Mouse (Mus musculus) activated CD4-positive, CD25-positive, alpha-beta regulatory T cell (primary cell): ENCODE results near the gene Lrrc59. TPM values are rescaled to one million over a fixed set of nuclear protein-coding genes. Genes with fewer than 3 reads are reported as not detected.

Experiments
- polyA plus RNA-seq, 2 experiments: library from polyadenylated mRNA; unstranded; fragments of 100-300 nt; shearing (Covaris generic); gene quantifications; one replicate each; pipeline ENCODE4 v1.2.1; 2017

Gene Lrrc59
- polyA plus RNA-seq, result 10 to 100 TPM; 65.7 to 80.1 TPM

DNA sequence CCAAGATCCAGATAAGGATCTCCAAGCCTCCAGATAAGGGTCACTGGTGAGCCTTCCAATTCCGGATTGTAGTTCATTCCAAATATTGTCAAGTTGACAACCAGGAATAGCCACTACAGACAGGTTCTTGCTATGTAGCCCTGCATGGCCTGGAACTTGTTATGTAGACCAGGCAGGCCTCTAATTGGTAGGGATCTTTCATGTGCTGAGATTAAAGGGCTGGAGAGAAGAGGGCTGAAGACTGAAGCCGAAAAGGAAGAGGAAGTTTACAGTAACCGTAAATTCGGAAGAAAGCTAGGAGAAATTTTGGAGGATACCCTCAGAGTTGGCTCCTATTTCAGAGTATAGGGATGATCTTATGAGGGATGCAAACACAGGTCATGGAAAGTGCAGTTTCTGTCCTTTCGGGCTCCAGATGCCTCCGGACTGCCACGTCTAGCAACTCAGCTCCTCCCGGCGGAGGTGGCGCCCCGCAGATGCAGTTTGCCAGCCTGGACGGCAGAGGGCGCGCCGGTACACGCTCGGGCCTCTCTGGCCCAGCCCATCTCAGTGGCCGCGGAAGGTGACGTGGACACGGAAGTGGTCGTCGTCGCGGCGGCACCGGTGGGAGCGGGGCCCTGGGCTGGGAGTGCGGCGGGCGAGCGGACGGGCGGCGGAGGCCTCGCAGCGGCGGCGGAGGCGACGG, at the start of gene Lrrc59:
Lrrc59 (plus strand) TSS at position 569 of the 685 bp plus-strand sequence.

DNA sequence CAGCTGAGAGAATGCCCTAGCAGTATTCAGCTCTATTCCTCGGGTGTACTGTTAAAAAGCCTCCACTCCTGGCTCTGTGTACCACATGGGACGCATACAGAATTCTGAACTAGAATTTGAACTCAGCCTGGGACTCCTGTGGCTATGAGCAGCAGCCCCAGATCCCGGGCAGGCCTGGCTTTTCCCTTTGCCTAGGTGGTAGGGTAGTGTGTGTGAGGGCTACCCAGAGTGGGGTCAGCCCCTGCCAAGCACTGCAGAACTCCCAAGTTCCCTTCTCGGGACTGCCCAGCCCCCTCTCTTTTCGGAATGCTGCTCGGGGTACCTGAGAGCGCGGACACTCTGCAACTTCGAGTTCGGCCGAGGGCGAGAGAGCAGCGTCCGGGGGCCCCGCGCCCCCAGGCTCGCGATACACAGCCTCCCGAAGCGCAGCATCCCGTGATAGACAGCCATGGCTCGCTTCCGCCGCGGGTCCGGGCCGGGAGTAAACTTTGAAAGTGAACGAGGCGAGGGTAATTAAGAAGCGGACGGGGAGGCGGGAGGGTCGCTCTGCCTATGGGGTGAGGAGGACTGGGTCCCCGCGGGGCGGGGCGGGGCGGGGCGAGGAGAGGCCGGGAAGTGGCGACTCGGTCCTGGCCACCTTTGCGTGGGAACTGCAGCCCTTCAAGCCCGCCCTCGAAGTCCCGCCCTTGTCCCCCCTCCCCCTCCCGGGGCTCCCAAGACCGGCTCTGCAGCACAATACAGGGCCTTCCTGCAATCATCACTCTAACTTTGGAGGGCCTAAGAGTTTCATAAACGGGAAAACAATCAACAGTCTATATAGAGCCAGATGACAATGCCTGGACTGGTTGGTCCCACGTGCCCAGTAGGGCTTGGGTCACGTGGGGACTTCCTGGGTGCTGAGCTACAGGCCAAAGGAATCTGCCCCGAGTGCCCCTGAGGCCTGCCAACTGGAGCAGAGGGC, 28.0 kb upstream of the Lrrc59 start, which contains the start of gene Acsf2:
Acsf2 (minus strand) TSS at position 551 of the 961 bp plus-strand sequence.

DNA sequence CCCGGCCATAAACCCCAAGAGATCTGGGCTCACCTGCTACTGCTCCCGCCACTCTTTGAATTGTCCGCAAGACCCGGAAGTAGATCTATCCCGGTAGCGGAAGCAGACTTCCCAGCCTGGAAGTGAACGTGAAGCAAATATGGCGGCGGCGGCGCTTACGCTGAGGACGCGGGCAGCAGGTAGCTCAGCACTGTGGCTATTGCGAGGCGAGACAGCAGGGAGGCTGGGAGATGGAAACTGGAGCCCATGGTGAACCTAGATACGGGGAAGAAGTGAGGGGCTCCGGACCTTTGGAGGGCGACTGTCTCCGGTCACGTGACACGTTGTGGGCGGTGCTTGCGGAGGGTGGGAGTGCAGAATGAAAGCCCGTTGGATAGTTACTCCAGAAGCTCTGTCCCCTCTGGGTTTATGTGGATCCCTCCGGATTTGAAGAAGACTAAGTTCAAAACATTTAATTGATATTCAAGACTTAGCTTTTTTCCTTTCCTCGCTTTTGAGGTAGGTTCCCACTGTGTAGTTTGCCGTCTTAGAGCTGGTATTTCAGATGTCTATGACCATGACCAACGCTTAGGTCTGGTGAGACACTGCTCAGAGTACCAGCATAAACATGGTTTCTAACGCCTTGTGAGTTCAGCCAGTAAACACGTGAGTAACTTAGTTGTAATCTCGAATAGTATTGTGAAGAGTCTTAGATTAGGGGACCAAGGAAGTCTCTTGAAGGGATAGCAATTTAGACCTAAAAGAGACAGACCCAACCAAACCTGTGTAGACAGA, 24.3 kb downstream of the Lrrc59 start, which contains the start of the genes Mrpl27 and Eme1:
Mrpl27 (plus strand) TSS at position 105 of the 774 bp plus-strand sequence.
Eme1 (minus strand) TSS at position 302 of the 774 bp plus-strand sequence.

DNA sequence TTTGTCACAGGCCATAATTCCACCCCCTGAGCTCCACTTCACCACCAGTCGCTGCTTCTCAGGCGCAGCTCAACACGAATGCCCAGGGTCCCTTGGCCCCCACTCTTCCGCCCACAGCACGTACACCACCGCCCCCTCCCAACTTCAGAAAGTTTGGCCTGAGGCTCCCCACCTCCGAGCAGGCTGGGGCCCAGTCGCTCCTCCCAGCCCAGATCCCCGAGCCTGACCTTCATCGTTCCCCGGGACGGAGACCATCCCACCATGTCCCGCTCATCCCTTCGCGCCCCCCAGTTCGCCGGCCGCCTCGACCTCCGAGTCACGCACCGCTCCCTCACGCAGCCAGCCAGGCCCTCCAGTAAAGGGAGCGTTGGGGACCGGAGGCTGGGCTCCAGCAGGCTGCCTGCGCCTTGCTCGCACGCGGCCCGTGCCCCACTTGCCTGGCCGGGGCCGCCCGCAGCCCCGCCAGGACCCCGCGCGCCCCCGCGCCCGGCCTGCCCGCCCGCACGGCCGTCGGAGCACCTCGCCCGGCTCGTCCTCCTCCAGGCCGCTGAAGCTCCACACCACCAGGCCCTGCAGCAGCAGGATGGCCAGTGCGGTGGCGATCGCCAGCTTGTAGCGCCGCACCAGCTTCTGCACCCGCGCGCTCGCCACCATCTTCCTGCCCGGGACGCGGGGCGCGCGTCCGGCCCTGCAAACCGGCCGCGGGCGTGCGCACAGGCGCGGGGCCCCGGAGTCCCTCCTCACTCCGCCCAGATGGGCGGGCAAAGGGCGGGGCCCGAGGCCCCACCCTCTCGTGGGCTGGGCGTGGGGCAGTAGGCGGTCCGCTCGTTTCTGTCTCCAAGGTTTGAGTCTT, 47.4 kb downstream of the Lrrc59 start, which contains the start of gene Xylt2:
Xylt2 (minus strand) TSS at position 762 of the 853 bp plus-strand sequence.

Other genes with a start within 250 kb of the Lrrc59 start
- gene Abcc3, start 236.8 kb upstream of the Lrrc59 start, polyA plus RNA-seq, result 1 to 10 TPM; 1.2 to 4.6 TPM
- gene Cacna1g, start 155.6 kb upstream of the Lrrc59 start, polyA plus RNA-seq, result under 1 TPM; 0.15 to 0.72 TPM
- not detected for gene Spata20, start 143.6 kb upstream of the Lrrc59 start, polyA plus RNA-seq
- gene Epn3, start 129.8 kb upstream of the Lrrc59 start, polyA plus RNA-seq, result not detected
- gene Mycbpap, start 108.0 kb upstream of the Lrrc59 start, polyA plus RNA-seq, result not detected
- gene Rsad1, start 80.5 kb upstream of the Lrrc59 start, polyA plus RNA-seq, result 1 to 10 TPM; 1.7 TPM
- gene Chad, start 64.7 kb upstream of the Lrrc59 start, polyA plus RNA-seq, result under 1 TPM; 0.13 to 0.50 TPM
- gene Acsf2, start 27.9 kb upstream of the Lrrc59 start, polyA plus RNA-seq, result 1 to 10 TPM; 4.9 to 8.5 TPM
- 100 to 1,000 TPM in 1 of 2 experiments, 10 to 100 TPM in 1; 74.4 to 106 TPM for gene Mrpl27, start 24.0 kb downstream of the Lrrc59 start, polyA plus RNA-seq
- gene Eme1, start 24.2 kb downstream of the Lrrc59 start, polyA plus RNA-seq, result 1 to 10 TPM; 2.1 to 3.9 TPM
- gene Xylt2, start 47.7 kb downstream of the Lrrc59 start, polyA plus RNA-seq, result 10 to 100 TPM; 31.9 to 37.5 TPM
- under 1 TPM in 1 of 2 experiments, not detected in 1; 0.17 TPM for gene Gm11541, start 74.7 kb downstream of the Lrrc59 start, polyA plus RNA-seq
- under 1 TPM in 1 of 2 experiments, not detected in 1; 0.23 TPM for gene Cdc34b, start 112.0 kb downstream of the Lrrc59 start, polyA plus RNA-seq
- gene Tmem92, start 152.9 kb downstream of the Lrrc59 start, polyA plus RNA-seq, result under 1 TPM in 1 of 2 experiments, not detected in 1; 0.33 TPM